Mouse (Mus musculus): ENCODE data around the gene Smad6. TPM values are rescaled to one million over a fixed set of nuclear protein-coding genes. Genes with fewer than 3 reads are reported as not detected.

Gene Smad6
- total and polyA plus RNA-seq, 3 experiments: 0.44 to 1.6 (median 0.98) TPM

DNA sequence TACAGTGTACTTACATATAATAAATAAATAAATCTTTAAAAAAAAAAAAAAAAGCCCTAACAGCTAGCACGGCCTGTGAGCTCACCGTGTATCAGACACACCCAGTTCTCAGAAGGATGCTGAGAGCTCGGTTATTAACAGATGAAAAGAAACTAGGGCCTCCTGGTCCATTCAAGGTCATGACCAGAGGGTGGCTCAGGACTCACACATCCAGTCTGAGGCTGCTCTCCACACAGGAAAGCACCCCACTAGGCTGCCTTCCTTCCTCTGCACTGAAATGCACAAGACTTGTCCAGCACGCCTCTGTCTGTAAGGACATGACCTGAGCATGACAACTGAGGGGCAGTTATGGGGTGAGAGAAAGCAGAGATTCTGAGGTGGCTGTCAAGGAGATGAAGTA, 50.3 kb downstream of the Smad6 start:
- Histone ChIP-seq H3K36me3 (replicated peaks) (no peaks in the 10 kb centered on the region), H3K4me1 (ENCODE audit: insufficient read depth, low read depth, low read length) (peaks cover 7% of the 10 kb centered on the region), H3K9me3 (replicated peaks) (no peaks in the 10 kb centered on the region), H3K4me3 (ENCODE audit: low read depth, low read length) (no peak overlapping the region), H3K27me3 (ENCODE audit: insufficient read depth, low read length) (peaks cover 44% of the 10 kb centered on the region)
- ATAC-seq (ENCODE audit: extremely low read depth, insufficient number of reproducible peaks, low FRiP score, poor library complexity, severe bottlenecking): no peak
- TF ChIP-seq CTCF (IDR thresholded peaks at IDR 0.05; ENCODE audit: low read depth, low read length): no peak
- no peak for TF ChIP-seq POLR2AphosphoS5 (IDR thresholded peaks at IDR 0.05; ENCODE audit: insufficient replicate concordance, low read depth, low read length)
- no peak for DNase-seq (ENCODE audit: low spot score)

GRCm38 (mm10) chr9:63970836-63971235, 51.0 kb downstream of the Smad6 start:
- no peak for ATAC-seq (ENCODE audit: extremely low read depth, insufficient number of reproducible peaks, low FRiP score, poor library complexity, severe bottlenecking)

DNA sequence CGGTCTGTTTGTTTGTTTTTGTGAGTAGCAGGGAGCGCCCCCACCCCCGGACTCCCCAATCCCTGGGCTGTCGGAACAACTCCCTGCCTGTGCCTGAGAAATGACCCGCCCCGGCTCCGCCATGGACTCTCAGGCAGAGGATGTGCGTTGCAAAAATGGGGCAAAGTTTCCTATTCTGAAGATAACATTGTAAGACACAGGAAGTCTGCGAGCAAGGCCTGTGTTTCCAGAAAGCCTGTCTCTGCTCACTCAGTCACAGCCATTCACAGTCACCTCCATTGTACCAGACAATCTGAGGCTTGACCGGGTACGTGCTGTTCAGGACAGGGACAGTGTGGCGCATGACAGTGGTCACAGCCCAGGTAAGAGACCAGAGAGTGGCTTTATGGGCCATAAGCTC, 51.5 kb downstream of the Smad6 start:
- Histone ChIP-seq H3K36me3 (replicated peaks) (no peaks in the 10 kb centered on the region), H3K4me3 (ENCODE audit: low read depth, low read length) (no peak overlapping the region), H3K27me3 (ENCODE audit: insufficient read depth, low read length) (peaks cover 46% of the 10 kb centered on the region), H3K4me1 (ENCODE audit: insufficient read depth, low read depth, low read length) (peaks cover 7% of the 10 kb centered on the region), H3K9me3 (replicated peaks) (no peaks in the 10 kb centered on the region)
- no peak for ATAC-seq (ENCODE audit: extremely low read depth, insufficient number of reproducible peaks, low FRiP score, poor library complexity, severe bottlenecking)
- DNase-seq (ENCODE audit: low spot score): no peak
- no peak for TF ChIP-seq CTCF (IDR thresholded peaks at IDR 0.05; ENCODE audit: low read depth, low read length)
- no peak for TF ChIP-seq GATA1 (IDR thresholded peaks at IDR 0.05; ENCODE audit: borderline replicate concordance, low read length)
- no peak for TF ChIP-seq POLR2AphosphoS5 (IDR thresholded peaks at IDR 0.05; ENCODE audit: insufficient replicate concordance, low read depth, low read length)
- no peak for TF ChIP-seq GATA2 (IDR thresholded peaks at IDR 0.05; ENCODE audit: borderline replicate concordance, low read depth, low read length)
- TF ChIP-seq TAL1 (conservative IDR thresholded peaks at IDR 0.05; ENCODE audit: low read depth, low read length): no peak

More at GRCm38 (mm10) chr9:63970836-63971235, 51.0 kb downstream of the Smad6 start:
- no peak for DNase-seq (ENCODE audit: low spot score)
- Histone ChIP-seq H3K36me3 (replicated peaks) (no peaks in the 10 kb centered on the region), H3K4me1 (ENCODE audit: insufficient read depth, low read depth, low read length) (peaks cover 7% of the 10 kb centered on the region), H3K27me3 (ENCODE audit: insufficient read depth, low read length) (peaks cover 44% of the 10 kb centered on the region), H3K9me3 (replicated peaks) (no peaks in the 10 kb centered on the region), H3K4me3 (ENCODE audit: low read depth, low read length) (no peak overlapping the region)
- TF ChIP-seq GATA1 (IDR thresholded peaks at IDR 0.05; ENCODE audit: borderline replicate concordance, low read length) (no peak), GATA2 (IDR thresholded peaks at IDR 0.05; ENCODE audit: borderline replicate concordance, low read depth, low read length) (no peak), TAL1 (conservative IDR thresholded peaks at IDR 0.05; ENCODE audit: low read depth, low read length) (no peak), POLR2AphosphoS5 (IDR thresholded peaks at IDR 0.05; ENCODE audit: insufficient replicate concordance, low read depth, low read length) (no peak), CTCF (IDR thresholded peaks at IDR 0.05; ENCODE audit: low read depth, low read length) (no peak)

- TF ChIP-seq TAL1 (conservative IDR thresholded peaks at IDR 0.05; ENCODE audit: low read depth, low read length): no peak
- no peak for TF ChIP-seq CTCF (IDR thresholded peaks at IDR 0.05; ENCODE audit: low read depth, low read length)
- ATAC-seq (ENCODE audit: extremely low read depth, insufficient number of reproducible peaks, low FRiP score, poor library complexity, severe bottlenecking): no peak
- Histone ChIP-seq H3K4me3 (ENCODE audit: low read depth, low read length) (no peak overlapping the region), H3K9me3 (replicated peaks) (no peaks in the 10 kb centered on the region), H3K27me3 (ENCODE audit: insufficient read depth, low read length) (peaks cover 39% of the 10 kb centered on the region), H3K36me3 (replicated peaks) (no peaks in the 10 kb centered on the region), H3K4me1 (ENCODE audit: insufficient read depth, low read depth, low read length) (peaks cover 4% of the 10 kb centered on the region)
- DNase-seq (ENCODE audit: low spot score): no peak
Measured at GRCm38 (mm10) chr9:63969467-63969866, 52.4 kb downstream of the Smad6 start.

GRCm38 (mm10) chr9:63968592-63968991, 53.3 kb downstream of the Smad6 start:
- H3K27me3 ChIP-seq (ENCODE audit: insufficient read depth, low read length): peaks cover 40% of the 10 kb centered on the region
- TF ChIP-seq GATA1 (IDR thresholded peaks at IDR 0.05; ENCODE audit: borderline replicate concordance, low read length): no peak
- no peak for TF ChIP-seq TAL1 (conservative IDR thresholded peaks at IDR 0.05; ENCODE audit: low read depth, low read length)
- no peak for TF ChIP-seq GATA2 (IDR thresholded peaks at IDR 0.05; ENCODE audit: borderline replicate concordance, low read depth, low read length)
- no peak for TF ChIP-seq POLR2AphosphoS5 (IDR thresholded peaks at IDR 0.05; ENCODE audit: insufficient replicate concordance, low read depth, low read length)
- TF ChIP-seq CTCF (IDR thresholded peaks at IDR 0.05; ENCODE audit: low read depth, low read length): no peak
- no peaks in the 10 kb centered on the region for H3K36me3 ChIP-seq (replicated peaks)
- H3K4me3 ChIP-seq (ENCODE audit: low read depth, low read length): no peak overlapping the region
- ATAC-seq (ENCODE audit: extremely low read depth, insufficient number of reproducible peaks, low FRiP score, poor library complexity, severe bottlenecking) (no peak), DNase-seq (ENCODE audit: low spot score) (no peak)
- peaks cover 2% of the 10 kb centered on the region; the same call in 1 of the 2 replicates for H3K4me1 ChIP-seq (ENCODE audit: insufficient read depth, low read depth, low read length)
- H3K9me3 ChIP-seq (replicated peaks): no peaks in the 10 kb centered on the region

- Histone ChIP-seq H3K9me3 (replicated peaks) (no peaks in the 10 kb centered on the region), H3K27me3 (ENCODE audit: insufficient read depth, low read length) (peaks cover 38% of the 10 kb centered on the region), H3K4me3 (ENCODE audit: low read depth, low read length) (no peak overlapping the region), H3K36me3 (replicated peaks) (no peaks in the 10 kb centered on the region), H3K4me1 (ENCODE audit: insufficient read depth, low read depth, low read length) (peaks cover 2% of the 10 kb centered on the region; the same call in 1 of the 2 replicates)
- DNase-seq (ENCODE audit: low spot score): no peak
- ATAC-seq (ENCODE audit: extremely low read depth, insufficient number of reproducible peaks, low FRiP score, poor library complexity, severe bottlenecking): no peak
- no peak for TF ChIP-seq GATA1 (IDR thresholded peaks at IDR 0.05; ENCODE audit: borderline replicate concordance, low read length)
- no peak for TF ChIP-seq TAL1 (conservative IDR thresholded peaks at IDR 0.05; ENCODE audit: low read depth, low read length)
- no peak for TF ChIP-seq CTCF (IDR thresholded peaks at IDR 0.05; ENCODE audit: low read depth, low read length)
Measured at GRCm38 (mm10) chr9:63967408-63968172, 54.3 kb downstream of the Smad6 start.

All from G1E (cell line).